Mouse (Mus musculus): ENCODE data around the gene Gm6588. TPM values are rescaled to one million over a fixed set of nuclear protein-coding genes. Genes with fewer than 3 reads are reported as not detected.
"Not testable (repeated sequence)": the region's sequence is repeated elsewhere in the genome, so short reads cannot be mapped to it uniquely, and the experiment has no call there.

The Gm6588 gene
- total RNA-seq (2017): not detected in 3 replicates

GRCm38 (mm10) chr5:112448747-112449440 is at the start of gene Gm6588:
TSS of gene Gm6588 (plus strand) at chr5:112449426.
- no peak for ATAC-seq (replicated peaks; ENCODE audit: insufficient number of reproducible peaks, low FRiP score, low TSS enrichment, poor library complexity, severe bottlenecking)

GRCm38 (mm10) chr5:112402437-112402836 is 46.8 kb upstream of the Gm6588 start:
- ATAC-seq (replicated peaks; ENCODE audit: insufficient number of reproducible peaks, low FRiP score, low TSS enrichment, poor library complexity, severe bottlenecking): no peak

GRCm38 (mm10) chr5:112406017-112406416 is 43.2 kb upstream of the Gm6588 start:
- no peak for ATAC-seq (replicated peaks; ENCODE audit: insufficient number of reproducible peaks, low FRiP score, low TSS enrichment, poor library complexity, severe bottlenecking)

GRCm38 (mm10) chr5:112409274-112409673 is 40.0 kb upstream of the Gm6588 start:
- ATAC-seq (replicated peaks; ENCODE audit: insufficient number of reproducible peaks, low FRiP score, low TSS enrichment, poor library complexity, severe bottlenecking): no peak

- ATAC-seq (replicated peaks; ENCODE audit: insufficient number of reproducible peaks, low FRiP score, low TSS enrichment, poor library complexity, severe bottlenecking): no peak
Observed at GRCm38 (mm10) chr5:112411072-112411471, 38.2 kb upstream of the Gm6588 start.

- ATAC-seq (replicated peaks; ENCODE audit: insufficient number of reproducible peaks, low FRiP score, low TSS enrichment, poor library complexity, severe bottlenecking): no peak
Observed at GRCm38 (mm10) chr5:112411514-112412335, 37.5 kb upstream of the Gm6588 start.

- ATAC-seq (replicated peaks; ENCODE audit: insufficient number of reproducible peaks, low FRiP score, low TSS enrichment, poor library complexity, severe bottlenecking): not testable (repeated sequence)
Observed at GRCm38 (mm10) chr5:112412781-112413180, 36.4 kb upstream of the Gm6588 start.

- ATAC-seq (replicated peaks; ENCODE audit: insufficient number of reproducible peaks, low FRiP score, low TSS enrichment, poor library complexity, severe bottlenecking): no peak
Observed at GRCm38 (mm10) chr5:112416673-112417072, 32.6 kb upstream of the Gm6588 start.

- ATAC-seq (replicated peaks; ENCODE audit: insufficient number of reproducible peaks, low FRiP score, low TSS enrichment, poor library complexity, severe bottlenecking): no peak
Observed at GRCm38 (mm10) chr5:112418023-112418422, 31.2 kb upstream of the Gm6588 start.

GRCm38 (mm10) chr5:112419535-112419934 is 29.7 kb upstream of the Gm6588 start:
- ATAC-seq (replicated peaks; ENCODE audit: insufficient number of reproducible peaks, low FRiP score, low TSS enrichment, poor library complexity, severe bottlenecking): no peak

GRCm38 (mm10) chr5:112426635-112427034 is 22.6 kb upstream of the Gm6588 start:
- no peak for ATAC-seq (replicated peaks; ENCODE audit: insufficient number of reproducible peaks, low FRiP score, low TSS enrichment, poor library complexity, severe bottlenecking)

- ATAC-seq (replicated peaks; ENCODE audit: insufficient number of reproducible peaks, low FRiP score, low TSS enrichment, poor library complexity, severe bottlenecking): no peak
Observed at GRCm38 (mm10) chr5:112427283-112427682, 21.9 kb upstream of the Gm6588 start.

- ATAC-seq (replicated peaks; ENCODE audit: insufficient number of reproducible peaks, low FRiP score, low TSS enrichment, poor library complexity, severe bottlenecking): no peak
Observed at GRCm38 (mm10) chr5:112428944-112429343, 20.3 kb upstream of the Gm6588 start.

GRCm38 (mm10) chr5:112431120-112431775 is 18.0 kb upstream of the Gm6588 start:
- ATAC-seq (replicated peaks; ENCODE audit: insufficient number of reproducible peaks, low FRiP score, low TSS enrichment, poor library complexity, severe bottlenecking): no peak

GRCm38 (mm10) chr5:112432033-112432432 is 17.2 kb upstream of the Gm6588 start:
- ATAC-seq (replicated peaks; ENCODE audit: insufficient number of reproducible peaks, low FRiP score, low TSS enrichment, poor library complexity, severe bottlenecking): no peak

- ATAC-seq (replicated peaks; ENCODE audit: insufficient number of reproducible peaks, low FRiP score, low TSS enrichment, poor library complexity, severe bottlenecking): peak; percentile 53
Observed at GRCm38 (mm10) chr5:112433004-112433403, 16.2 kb upstream of the Gm6588 start.

GRCm38 (mm10) chr5:112438535-112438934 is 10.7 kb upstream of the Gm6588 start:
- ATAC-seq (replicated peaks; ENCODE audit: insufficient number of reproducible peaks, low FRiP score, low TSS enrichment, poor library complexity, severe bottlenecking): no peak

GRCm38 (mm10) chr5:112453088-112453487 is 3.9 kb downstream of the Gm6588 start:
- no peak for ATAC-seq (replicated peaks; ENCODE audit: insufficient number of reproducible peaks, low FRiP score, low TSS enrichment, poor library complexity, severe bottlenecking)

GRCm38 (mm10) chr5:112454966-112455555 is 5.8 kb downstream of the Gm6588 start:
- no peak for ATAC-seq (replicated peaks; ENCODE audit: insufficient number of reproducible peaks, low FRiP score, low TSS enrichment, poor library complexity, severe bottlenecking)
